Mouse (Mus musculus): ENCODE results near the gene Pigq. TPM values are rescaled to one million over a fixed set of nuclear protein-coding genes. Genes with fewer than 3 reads are reported as not detected.

Gene Pigq
- polyA plus RNA-seq (2015; fragmentation: Nextera tagmentation; extraction: Ambion mirVana), result 51.7 and 53.4 TPM in 2 replicates

GRCm38 (mm10) chr17:25944366-25945163 is at the start of gene Pigq, which contains the start of gene Nhlrc4:
TSS of gene Pigq (minus strand) at chr17:25944936.
TSS of gene Nhlrc4 (minus strand) at chr17:25944961.
- no peaks in the 10 kb centered on the region for H3K9me3 ChIP-seq
- no peak for ATAC-seq (replicated peaks)
- no peaks in the 10 kb centered on the region for H3K36me3 ChIP-seq
- no peak within 1 kb of the TSS for H3K27ac ChIP-seq (replicated peaks)
- H3K27me3 ChIP-seq, result no peaks in the 10 kb centered on the region
- peaks cover 20% of the 10 kb centered on the region for H3K4me1 ChIP-seq
- no peak within 1 kb of the TSS for H3K4me2 ChIP-seq (replicated peaks)
- WGBS, result 44% methylated on average over 6 of the region's 6 CpGs
- no peak within 1 kb of the TSS for H3K9ac ChIP-seq (replicated peaks)
- no peak within 1 kb of the TSS for H3K4me3 ChIP-seq

- H3K27me3 ChIP-seq, result no peaks in the 10 kb centered on the region
- H3K36me3 ChIP-seq, result peaks cover 81% of the 10 kb centered on the region
- H3K9ac ChIP-seq (replicated peaks), result no peak overlapping the region
- no peak overlapping the region for H3K27ac ChIP-seq (replicated peaks)
- H3K4me3 ChIP-seq, result no peak overlapping the region
- WGBS, result 96% methylated on average over 3 of the region's 3 CpGs
- no peaks in the 10 kb centered on the region for H3K9me3 ChIP-seq
- no peaks in the 10 kb centered on the region for H3K4me1 ChIP-seq
- H3K4me2 ChIP-seq (replicated peaks), result no peak overlapping the region
- no peak for ATAC-seq (replicated peaks)
Measured at GRCm38 (mm10) chr17:25993489-25993888, 48.8 kb upstream of the Pigq start.

- no peak overlapping the region for H3K4me2 ChIP-seq (replicated peaks)
- H3K4me3 ChIP-seq, result no peak overlapping the region
- H3K9ac ChIP-seq (replicated peaks), result no peak overlapping the region
- H3K9me3 ChIP-seq, result no peaks in the 10 kb centered on the region
- no peak for ATAC-seq (replicated peaks)
- peaks cover 68% of the 10 kb centered on the region for H3K36me3 ChIP-seq
- no peaks in the 10 kb centered on the region for H3K4me1 ChIP-seq
- no peaks in the 10 kb centered on the region for H3K27me3 ChIP-seq
- WGBS, result 96% methylated on average over 4 of the region's 4 CpGs
- no peak overlapping the region for H3K27ac ChIP-seq (replicated peaks)
Measured at GRCm38 (mm10) chr17:25992274-25992673, 47.5 kb upstream of the Pigq start.

- H3K4me3 ChIP-seq, result no peak overlapping the region
- H3K36me3 ChIP-seq, result peaks cover 59% of the 10 kb centered on the region
- peaks cover 8% of the 10 kb centered on the region; the same call in 1 of the 2 replicates for H3K4me1 ChIP-seq
- no peak for ATAC-seq (replicated peaks)
- no peak overlapping the region for H3K9ac ChIP-seq (replicated peaks)
- H3K4me2 ChIP-seq (replicated peaks), result no peak overlapping the region
- no peak overlapping the region for H3K27ac ChIP-seq (replicated peaks)
- no peaks in the 10 kb centered on the region for H3K9me3 ChIP-seq
- no peaks in the 10 kb centered on the region for H3K27me3 ChIP-seq
- 91% methylated on average over 5 of the region's 5 CpGs for WGBS
Measured at GRCm38 (mm10) chr17:25990331-25990730, 45.6 kb upstream of the Pigq start.

GRCm38 (mm10) chr17:25985306-25986294 is 40.9 kb upstream of the Pigq start, which contains the start of gene Capn15:
TSS of gene Capn15 (minus strand) at chr17:25985796.
- Histone ChIP-seq H3K36me3 (peaks cover 16% of the 10 kb centered on the region), H3K4me1 (peaks cover 33% of the 10 kb centered on the region), H3K27ac (replicated peaks) (peak within 1 kb of the TSS; percentile 86), H3K9me3 (no peaks in the 10 kb centered on the region), H3K4me3 (peak within 1 kb of the TSS; percentile 91), H3K27me3 (no peaks in the 10 kb centered on the region), H3K4me2 (replicated peaks) (peak within 1 kb of the TSS; percentile 85), H3K9ac (replicated peaks) (peak within 1 kb of the TSS; percentile 90)
- under 1% methylated on average over 91 of the region's 91 CpGs for WGBS
- ATAC-seq (replicated peaks), result peak; percentile 100

GRCm38 (mm10) chr17:25984556-25985305 is 40.0 kb upstream of the Pigq start:
- peak overlapping the region; percentile 91 for H3K4me3 ChIP-seq
- 10% methylated on average over 17 of the region's 17 CpGs for WGBS
- no peaks in the 10 kb centered on the region for H3K27me3 ChIP-seq
- peak overlapping the region; percentile 90 for H3K9ac ChIP-seq (replicated peaks)
- no peaks in the 10 kb centered on the region for H3K9me3 ChIP-seq
- peaks cover 7% of the 10 kb centered on the region; the same call in 1 of the 2 replicates for H3K36me3 ChIP-seq
- peak overlapping the region; percentile 85 for H3K4me2 ChIP-seq (replicated peaks)
- peaks cover 33% of the 10 kb centered on the region for H3K4me1 ChIP-seq
- H3K27ac ChIP-seq (replicated peaks), result peak overlapping the region; percentile 86
- no peak for ATAC-seq (replicated peaks)

GRCm38 (mm10) chr17:25984066-25984465 is 39.3 kb upstream of the Pigq start:
- Histone ChIP-seq H3K27me3 (no peaks in the 10 kb centered on the region), H3K27ac (replicated peaks) (no peak overlapping the region), H3K36me3 (0 out of 2 replicates have a peak, but pooled peaks cover 2% of the 10 kb centered on the region), H3K4me2 (replicated peaks) (peak overlapping the region; percentile 85), H3K4me1 (peaks cover 33% of the 10 kb centered on the region), H3K4me3 (peak overlapping the region; percentile 91), H3K9ac (replicated peaks) (no peak overlapping the region), H3K9me3 (no peaks in the 10 kb centered on the region)
- 100% methylated on average over 1 of the region's 1 CpGs for WGBS
- no peak for ATAC-seq (replicated peaks)

- 95% methylated on average over 3 of the region's 3 CpGs for WGBS
- Histone ChIP-seq H3K4me3 (no peak overlapping the region), H3K4me1 (peaks cover 33% of the 10 kb centered on the region), H3K9ac (replicated peaks) (no peak overlapping the region), H3K27me3 (no peaks in the 10 kb centered on the region), H3K9me3 (no peaks in the 10 kb centered on the region), H3K36me3 (no peaks in the 10 kb centered on the region), H3K27ac (replicated peaks) (no peak overlapping the region), H3K4me2 (replicated peaks) (no peak overlapping the region)
- ATAC-seq (replicated peaks), result no peak
Measured at GRCm38 (mm10) chr17:25982913-25983312, 38.2 kb upstream of the Pigq start.

GRCm38 (mm10) chr17:25980854-25981253 is 36.1 kb upstream of the Pigq start:
- no peak for ATAC-seq (replicated peaks)
- no peaks in the 10 kb centered on the region for H3K36me3 ChIP-seq
- no peak overlapping the region for H3K27ac ChIP-seq (replicated peaks)
- peaks cover 24% of the 10 kb centered on the region for H3K4me1 ChIP-seq
- H3K9me3 ChIP-seq, result no peaks in the 10 kb centered on the region
- H3K27me3 ChIP-seq, result no peaks in the 10 kb centered on the region
- 82% methylated on average over 5 of the region's 5 CpGs for WGBS
- no peak overlapping the region for H3K4me2 ChIP-seq (replicated peaks)
- no peak overlapping the region for H3K9ac ChIP-seq (replicated peaks)
- H3K4me3 ChIP-seq, result no peak overlapping the region

GRCm38 (mm10) chr17:25979829-25980738 is 35.3 kb upstream of the Pigq start:
- 96% methylated on average over 5 of the region's 5 CpGs for WGBS
- Histone ChIP-seq H3K27me3 (no peaks in the 10 kb centered on the region), H3K27ac (replicated peaks) (no peak overlapping the region), H3K9me3 (no peaks in the 10 kb centered on the region), H3K36me3 (no peaks in the 10 kb centered on the region), H3K4me3 (no peak overlapping the region), H3K4me2 (replicated peaks) (no peak overlapping the region), H3K9ac (replicated peaks) (no peak overlapping the region), H3K4me1 (peaks cover 24% of the 10 kb centered on the region)
- ATAC-seq (replicated peaks), result no peak
